Mouse (Mus musculus) thymus, adult 18-20 months (tissue): ENCODE results near the gene H2afz.
"Not testable (repeated sequence)": the region's sequence is repeated elsewhere in the genome, so short reads cannot be mapped to it uniquely, and the experiment has no call there.

Experiments used
- DNase-seq, 2 experiments: peaks; one replicate each; pipeline ENCODE4 v3.0.0; 2022; ENCODE audit warnings: mixed read lengths in 2 of 2

The H2afz gene

GRCm38 (mm10) chr3:137864124-137864987 lies at the start of gene H2afz:
Gene H2afz (plus strand): TSS chr3:137864487.
- DNase-seq, result peak; percentile 98

GRCm38 (mm10) chr3:137818713-137819112 lies 45.6 kb upstream of the H2afz start:
- DNase-seq, result no peak

GRCm38 (mm10) chr3:137820688-137821467 lies 43.4 kb upstream of the H2afz start:
- DNase-seq, result no peak

GRCm38 (mm10) chr3:137823317-137823716 lies 41.0 kb upstream of the H2afz start:
- no peak for DNase-seq

GRCm38 (mm10) chr3:137827678-137828077 lies 36.6 kb upstream of the H2afz start:
- DNase-seq, result no peak

GRCm38 (mm10) chr3:137831156-137831555 lies 33.1 kb upstream of the H2afz start:
- DNase-seq, result no peak

- no peak for DNase-seq
These were observed 31.2 kb upstream of the H2afz start for GRCm38 (mm10) chr3:137833128-137833527.

- no peak for DNase-seq
These were observed 30.6 kb upstream of the H2afz start for GRCm38 (mm10) chr3:137833698-137834097.

- DNase-seq, result no peak
These were observed 27.7 kb upstream of the H2afz start for GRCm38 (mm10) chr3:137836543-137836942.

- DNase-seq, result no peak
These were observed 26.1 kb upstream of the H2afz start for GRCm38 (mm10) chr3:137838160-137838559.

GRCm38 (mm10) chr3:137842944-137843343 lies 21.3 kb upstream of the H2afz start:
- DNase-seq, result no peak

GRCm38 (mm10) chr3:137844263-137844662 lies 20.0 kb upstream of the H2afz start:
- no peak for DNase-seq

- no peak for DNase-seq
These were observed 17.7 kb upstream of the H2afz start for GRCm38 (mm10) chr3:137846552-137846951.

GRCm38 (mm10) chr3:137848354-137848753 lies 15.9 kb upstream of the H2afz start:
- no peak for DNase-seq

- DNase-seq, result no peak
These were observed 14.6 kb upstream of the H2afz start for GRCm38 (mm10) chr3:137849697-137850096.

- no peak for DNase-seq
These were observed 13.1 kb upstream of the H2afz start for GRCm38 (mm10) chr3:137851196-137851595.

- DNase-seq, result not testable (repeated sequence)
These were observed 11.3 kb upstream of the H2afz start for GRCm38 (mm10) chr3:137853011-137853410.

- DNase-seq, result no peak
These were observed 9.0 kb upstream of the H2afz start for GRCm38 (mm10) chr3:137855328-137855727.

- DNase-seq, result no peak
These were observed 8.2 kb upstream of the H2afz start for GRCm38 (mm10) chr3:137856061-137856460.

- DNase-seq, result no peak
These were observed 3.7 kb upstream of the H2afz start for GRCm38 (mm10) chr3:137860394-137861170.

- DNase-seq, result no peak
These were observed 2.9 kb upstream of the H2afz start for GRCm38 (mm10) chr3:137861436-137861835.

GRCm38 (mm10) chr3:137862600-137862999 lies 1.7 kb upstream of the H2afz start:
- DNase-seq, result no peak
